Mouse (Mus musculus): ENCODE data around the gene Fis1.
"Not testable (repeated sequence)": the region's sequence is repeated elsewhere in the genome, so short reads cannot be mapped to it uniquely, and the experiment has no call there.

Gene Fis1

DNA sequence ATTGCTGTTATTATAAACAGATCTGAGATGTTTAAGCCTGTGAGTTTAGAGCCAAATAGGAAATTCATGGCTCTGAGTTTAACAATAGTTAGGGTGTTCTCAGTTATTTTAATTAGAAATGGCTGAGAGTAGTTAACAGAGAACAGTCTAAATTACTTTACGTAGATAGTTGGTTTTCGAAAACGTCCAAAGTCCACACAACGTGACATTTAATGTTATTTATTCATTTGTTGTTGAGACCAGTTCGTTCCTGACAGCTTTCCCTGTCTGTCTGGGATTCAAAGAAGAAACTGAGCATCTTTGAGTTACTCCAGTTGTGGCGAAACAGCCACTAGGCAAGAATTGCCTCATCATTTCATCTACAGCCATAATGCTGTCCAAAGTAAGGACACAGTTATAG is 13.0 kb upstream of the Fis1 start:
- DNase-seq (ENCODE audit: extremely low read depth, insufficient read length, low spot score) = not testable (repeated sequence)

DNA sequence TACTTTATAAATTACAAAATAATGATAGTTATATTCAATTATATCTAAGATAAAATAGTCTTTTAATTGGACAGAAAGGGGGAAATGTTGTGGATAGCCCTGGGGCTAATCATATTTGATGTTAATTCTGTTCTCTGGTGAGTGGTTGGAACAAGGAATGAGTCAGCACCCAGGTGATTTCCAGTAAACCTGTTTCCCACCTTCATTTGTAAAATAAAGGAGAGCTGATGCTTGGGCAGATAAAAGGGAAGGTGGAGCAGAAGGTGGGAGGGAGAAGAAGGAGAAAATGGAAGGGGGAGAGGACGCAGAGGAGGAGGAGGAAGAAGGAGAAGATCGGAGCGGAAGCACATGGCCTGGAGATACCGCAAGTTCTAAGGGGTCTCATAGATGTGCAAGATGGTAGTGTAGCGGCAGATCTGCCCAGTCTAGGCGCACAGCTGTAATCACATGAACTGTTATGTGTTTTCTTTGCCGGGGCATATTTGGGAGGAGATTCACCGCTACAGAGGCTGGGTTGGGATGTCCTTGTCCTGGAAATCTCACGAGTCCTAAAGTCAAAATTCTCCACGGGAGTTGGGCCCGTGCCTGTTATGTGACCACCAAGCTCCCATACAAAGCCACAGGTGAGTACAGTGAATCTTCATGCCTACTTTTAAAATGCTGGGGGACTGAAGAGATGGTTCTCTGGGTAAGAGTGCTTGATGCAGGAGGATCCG is 12.1 kb upstream of the Fis1 start:
- DNase-seq (ENCODE audit: extremely low read depth, insufficient read length, low spot score) = no peak

DNA sequence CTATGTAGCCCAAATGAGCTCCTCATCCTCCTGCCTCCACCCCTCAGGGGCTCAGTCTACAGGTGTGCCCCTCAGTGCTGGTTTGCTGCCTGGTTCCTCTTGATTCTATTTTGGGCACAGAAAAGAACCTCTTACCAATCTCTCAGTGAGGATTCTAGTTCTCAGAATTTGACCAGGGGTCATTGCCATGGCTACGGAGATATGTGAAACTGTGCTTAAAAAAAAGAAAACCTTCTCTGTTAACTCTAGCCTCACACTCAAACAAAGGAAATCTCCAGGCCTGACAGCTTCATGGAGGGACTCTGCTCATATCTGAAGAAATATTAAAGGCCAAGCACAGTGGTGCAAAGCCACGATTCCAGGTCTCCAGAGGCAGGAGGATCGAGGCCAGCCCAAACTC is 10.3 kb upstream of the Fis1 start:
- DNase-seq (ENCODE audit: extremely low read depth, insufficient read length, low spot score) = no peak

DNA sequence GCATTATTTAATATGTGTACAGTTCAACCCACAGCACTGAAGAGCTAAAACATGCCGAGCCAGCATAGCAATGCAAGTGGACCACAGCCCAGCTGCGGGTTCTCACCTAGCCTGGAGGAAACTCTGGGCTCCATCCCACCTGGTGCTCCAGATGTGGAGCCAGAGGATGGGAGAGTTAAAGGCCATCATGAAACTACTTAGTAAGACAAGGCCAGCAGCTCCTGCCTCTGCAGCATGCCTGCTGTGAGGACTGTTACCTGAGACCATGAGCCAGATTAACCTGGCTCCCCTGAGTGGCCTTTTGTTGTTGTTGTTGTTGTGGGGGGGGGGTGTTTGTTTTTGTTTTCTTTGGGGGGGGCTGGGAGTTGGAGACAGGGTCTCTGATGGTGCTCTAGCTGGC is 9.7 kb upstream of the Fis1 start:
- DNase-seq (ENCODE audit: extremely low read depth, insufficient read length, low spot score) = no peak

DNA sequence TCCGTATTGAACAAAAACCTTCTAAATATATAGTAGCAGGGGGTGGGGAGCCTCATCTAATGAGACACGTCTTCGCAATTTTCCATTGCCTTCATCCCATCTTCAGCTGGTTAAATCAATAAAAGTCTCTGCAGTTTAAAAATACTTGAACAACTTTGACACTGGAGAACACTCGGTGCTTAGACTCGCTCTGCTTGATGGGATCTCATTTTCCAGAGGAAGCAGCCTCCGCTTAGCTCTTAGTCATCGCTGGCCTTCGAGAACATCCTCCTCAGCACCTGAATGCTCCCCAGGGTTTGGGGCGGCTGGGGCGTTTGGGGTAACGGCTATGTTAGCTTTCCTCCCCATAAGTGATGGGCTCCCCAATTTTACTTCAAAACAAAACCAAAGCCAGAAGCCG is 8.0 kb upstream of the Fis1 start:
- DNase-seq (ENCODE audit: extremely low read depth, insufficient read length, low spot score) = no peak

DNA sequence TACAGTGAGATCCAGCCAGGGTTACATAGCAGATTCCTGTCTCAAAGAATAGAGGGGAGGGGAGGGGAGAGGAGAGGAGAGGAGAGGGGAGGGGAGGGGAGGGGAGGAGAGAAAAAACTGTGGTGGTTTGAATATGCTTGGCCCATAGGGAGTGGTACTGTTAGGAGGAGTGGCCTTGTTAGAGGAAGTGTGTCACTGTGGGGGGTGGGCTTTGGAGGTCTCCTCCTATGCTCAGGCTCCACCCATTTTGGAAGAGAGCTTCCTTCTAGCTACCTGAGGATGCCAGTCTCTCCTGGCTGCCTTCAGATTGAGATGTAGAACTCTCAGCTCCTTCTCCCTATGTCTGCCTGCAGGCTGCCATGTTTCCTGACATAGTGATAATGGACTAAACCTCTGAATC is 5.2 kb upstream of the Fis1 start:
- DNase-seq (ENCODE audit: extremely low read depth, insufficient read length, low spot score) = no peak

DNA sequence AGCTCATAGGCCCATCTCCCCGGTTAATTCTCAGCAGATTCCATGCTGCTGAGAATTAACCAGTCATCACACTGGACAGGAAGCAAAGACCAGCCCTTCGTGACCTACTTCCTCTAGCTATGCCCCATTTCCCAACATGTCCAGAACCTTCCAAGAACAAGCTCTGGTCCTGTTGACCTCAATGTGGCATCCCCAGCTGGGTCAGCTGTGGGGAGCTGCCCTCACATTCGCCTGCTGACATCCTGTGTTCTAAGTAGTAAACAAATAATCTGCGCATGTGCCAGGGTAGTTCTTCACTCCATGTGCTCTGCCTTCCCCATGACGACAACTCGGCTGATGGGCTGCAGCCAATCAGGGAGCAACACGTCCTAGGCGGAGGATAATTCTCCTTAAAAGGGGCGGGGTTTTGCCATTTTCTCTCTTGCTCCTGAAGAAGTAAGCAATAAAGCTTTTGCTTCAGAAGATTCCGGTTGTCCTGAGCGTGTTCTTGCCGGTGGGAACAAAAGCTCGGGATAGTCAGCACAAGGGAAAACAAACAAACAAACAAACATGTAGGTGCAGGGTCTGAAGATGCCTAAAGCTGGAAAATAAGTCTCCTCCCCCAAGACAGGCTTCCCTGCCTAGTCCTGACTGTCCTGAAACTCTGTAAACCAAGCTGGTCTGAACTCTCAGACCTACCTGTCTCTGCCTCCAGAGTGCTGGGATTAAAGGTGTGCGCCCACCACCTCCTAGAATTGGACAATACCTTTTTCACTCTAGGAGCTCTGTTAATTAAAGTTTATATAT is 3.3 kb upstream of the Fis1 start:
- DNase-seq (ENCODE audit: extremely low read depth, insufficient read length, low spot score) = not testable (repeated sequence)

DNA sequence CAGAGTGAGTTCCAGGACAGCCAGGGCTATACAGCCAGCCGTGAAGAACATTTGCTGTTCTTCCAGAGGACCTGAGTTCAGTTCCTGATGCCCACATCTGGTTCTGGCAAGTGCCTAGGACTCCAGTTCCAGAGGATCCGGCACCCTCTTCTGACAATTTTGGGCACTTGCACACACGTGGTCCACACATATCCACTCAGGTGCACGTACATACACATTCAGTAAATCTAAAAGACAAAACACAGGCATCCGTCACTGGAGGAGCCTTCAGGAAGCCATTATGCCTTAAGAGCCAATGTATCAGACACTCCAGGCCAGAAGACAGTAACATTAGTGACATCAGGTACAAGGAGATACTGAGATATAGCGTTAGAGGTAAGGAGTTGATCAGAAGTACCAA is 2.6 kb upstream of the Fis1 start:
- DNase-seq (ENCODE audit: extremely low read depth, insufficient read length, low spot score) = no peak

DNA sequence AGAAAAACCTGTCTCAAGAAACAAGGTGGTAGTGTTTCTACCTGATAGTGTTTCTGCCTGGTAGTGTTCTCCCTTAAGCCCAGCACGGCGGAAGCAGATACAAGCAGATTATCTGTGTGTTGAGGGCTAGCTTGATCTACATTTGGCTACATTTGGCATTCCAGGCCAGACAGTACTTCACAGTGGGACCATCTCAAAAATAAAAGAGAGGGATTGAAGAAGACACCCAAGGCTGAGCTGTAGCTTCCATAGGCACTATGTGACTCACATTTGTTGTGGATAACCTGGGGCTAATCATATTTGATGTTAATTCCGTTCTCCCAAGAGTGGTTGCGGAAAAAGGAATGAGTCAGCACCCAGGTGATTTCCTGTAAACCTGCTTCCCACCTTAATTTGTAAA is 922 bp upstream of the Fis1 start:
- no peak for DNase-seq (ENCODE audit: extremely low read depth, insufficient read length, low spot score)

DNA sequence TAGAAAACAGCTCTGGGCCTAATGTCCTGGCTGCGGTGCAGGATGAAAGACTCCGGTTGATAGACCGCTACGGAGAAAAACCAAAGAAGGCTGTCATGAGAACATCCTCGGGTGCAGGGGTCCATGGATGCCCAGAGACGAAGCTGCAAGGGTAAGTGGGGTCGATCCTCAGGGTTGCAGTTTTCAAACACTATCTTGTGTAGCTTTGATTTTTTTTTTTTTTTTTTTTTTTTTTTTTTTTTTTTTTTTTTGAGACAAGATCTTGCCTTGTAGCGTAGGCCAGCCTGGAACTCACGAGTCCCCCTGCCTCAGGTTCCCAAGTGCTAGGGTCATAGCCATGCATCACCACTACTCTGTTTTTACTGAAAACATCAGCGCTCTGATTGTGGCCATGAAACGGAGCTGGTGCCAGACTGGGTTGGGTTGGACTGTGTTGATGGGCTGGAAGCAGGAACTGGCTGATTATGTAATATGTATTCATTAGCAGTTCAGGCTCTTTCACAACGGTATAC is 421 bp downstream of the Fis1 start:
- DNase-seq (ENCODE audit: extremely low read depth, insufficient read length, low spot score) = peak; percentile 34

DNA sequence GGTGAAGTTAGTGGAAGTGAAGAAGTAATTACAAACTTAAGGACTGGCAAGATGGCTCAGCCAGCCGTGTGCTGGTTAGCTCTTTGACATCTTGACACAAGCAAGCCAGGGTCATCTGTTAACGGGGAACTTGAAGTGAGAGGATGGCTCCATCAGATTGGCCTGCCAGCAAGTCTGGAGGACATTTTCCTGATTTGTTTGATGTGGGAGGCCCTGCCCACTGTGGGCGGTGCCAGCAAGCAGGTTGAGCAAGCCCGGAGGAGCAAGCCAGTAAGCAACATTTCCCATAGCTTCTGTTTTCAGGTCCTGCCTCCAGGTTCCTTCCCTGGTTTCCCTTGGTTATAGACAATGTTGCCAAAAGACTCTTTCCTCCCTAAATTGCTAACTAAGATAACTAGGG is 2.5 kb downstream of the Fis1 start:
- DNase-seq (ENCODE audit: extremely low read depth, insufficient read length, low spot score) = no peak

DNA sequence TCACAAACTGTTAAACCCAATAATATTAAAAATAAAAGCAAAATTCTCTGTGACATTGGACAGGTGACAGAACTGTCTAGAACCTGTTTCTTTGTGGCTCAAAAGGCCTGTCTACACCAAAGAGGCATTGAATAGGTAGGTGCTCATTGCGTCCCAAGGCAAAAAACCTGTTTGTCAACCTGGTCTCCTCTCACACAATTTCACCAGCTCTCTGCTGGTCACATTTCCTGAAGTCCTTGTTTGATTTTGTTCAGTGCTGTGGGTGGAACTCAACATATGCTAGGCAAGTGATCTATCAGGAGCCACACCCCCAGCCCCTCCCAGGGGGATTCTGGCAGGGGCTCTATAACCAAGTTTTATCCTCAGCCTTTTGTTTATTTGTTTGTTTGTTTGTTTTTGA is 4.2 kb downstream of the Fis1 start:
- DNase-seq (ENCODE audit: extremely low read depth, insufficient read length, low spot score) = no peak

DNA sequence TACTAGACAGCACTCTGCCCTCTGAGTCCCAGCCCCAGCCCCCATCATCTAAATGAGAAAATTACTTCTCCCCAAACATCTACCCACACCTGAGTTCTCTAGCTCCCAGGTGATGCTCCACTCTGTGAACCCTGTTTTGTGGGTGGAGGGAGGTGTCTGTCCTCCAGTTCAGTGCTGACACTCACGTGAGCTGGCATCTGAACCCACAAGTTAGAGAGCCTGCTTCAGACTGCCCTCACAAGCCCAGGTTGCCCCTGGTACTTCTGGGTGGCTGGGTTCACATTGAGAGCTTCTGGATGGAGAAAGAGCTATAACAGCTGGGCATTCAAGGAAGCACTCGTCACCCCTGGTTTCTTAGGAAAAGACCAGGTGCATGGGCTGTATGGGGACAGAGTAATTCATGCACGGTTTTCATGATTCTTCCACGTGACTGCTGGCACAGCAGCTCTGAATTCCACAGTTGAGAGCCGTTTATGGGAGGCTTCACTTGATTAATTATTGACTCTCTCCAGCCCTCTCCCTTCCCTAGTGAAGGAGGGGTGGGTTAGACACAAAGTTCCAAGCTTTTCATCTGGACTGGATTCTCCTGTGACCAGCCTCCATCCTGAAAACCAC is 6.0 kb downstream of the Fis1 start:
- DNase-seq (ENCODE audit: extremely low read depth, insufficient read length, low spot score) = no peak

DNA sequence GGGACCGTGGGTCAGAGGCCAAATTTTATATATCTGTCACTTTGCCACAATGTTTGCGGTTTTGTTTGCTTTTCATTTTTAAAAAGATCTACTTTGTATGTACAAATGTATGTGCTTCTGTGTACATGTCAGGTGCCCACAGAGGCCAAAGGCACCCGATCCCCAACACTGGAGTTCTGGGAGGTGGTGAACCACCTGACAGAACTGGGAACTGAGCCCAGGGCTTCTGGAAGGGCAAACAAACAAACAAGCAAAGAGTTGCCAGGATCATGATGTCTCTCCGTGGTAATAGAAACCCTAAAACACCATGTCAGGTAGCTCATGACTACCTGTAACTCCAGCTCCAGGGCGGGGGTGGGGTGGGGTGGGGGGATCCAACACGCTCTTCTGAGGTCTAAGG is 7.0 kb downstream of the Fis1 start:
- no peak for DNase-seq (ENCODE audit: extremely low read depth, insufficient read length, low spot score)

DNA sequence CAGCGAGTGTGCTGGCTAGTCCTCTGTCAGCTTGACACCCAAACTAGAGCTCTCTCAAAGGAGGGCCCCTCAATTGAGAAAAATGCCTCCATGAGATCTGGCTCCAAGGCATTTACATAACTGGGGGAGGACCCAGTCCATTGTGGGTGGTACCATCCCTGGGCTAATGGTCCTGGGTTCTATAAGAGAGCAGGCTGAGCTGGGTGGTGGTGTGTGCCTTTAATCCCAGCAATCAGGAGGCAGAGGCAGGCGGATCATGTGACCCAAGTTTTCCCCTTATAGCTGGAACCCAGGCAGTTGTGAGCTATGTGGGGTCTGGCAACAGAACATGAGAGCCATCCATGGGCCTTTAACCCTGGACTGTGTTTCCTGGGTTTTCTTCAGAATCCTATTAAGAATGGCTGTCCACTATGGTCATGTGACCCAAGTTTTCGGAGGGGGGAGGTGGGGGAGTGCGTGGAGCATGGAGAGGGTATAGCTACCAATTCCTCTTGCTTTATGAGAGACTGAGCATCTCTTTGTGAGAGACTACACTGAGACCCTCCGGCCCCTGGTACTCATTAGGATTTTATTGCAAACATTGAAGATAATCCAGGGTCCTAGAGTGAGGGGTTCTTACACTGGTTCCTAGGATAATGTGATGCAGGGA is 8.4 kb downstream of the Fis1 start:
- DNase-seq (ENCODE audit: extremely low read depth, insufficient read length, low spot score) = no peak

DNA sequence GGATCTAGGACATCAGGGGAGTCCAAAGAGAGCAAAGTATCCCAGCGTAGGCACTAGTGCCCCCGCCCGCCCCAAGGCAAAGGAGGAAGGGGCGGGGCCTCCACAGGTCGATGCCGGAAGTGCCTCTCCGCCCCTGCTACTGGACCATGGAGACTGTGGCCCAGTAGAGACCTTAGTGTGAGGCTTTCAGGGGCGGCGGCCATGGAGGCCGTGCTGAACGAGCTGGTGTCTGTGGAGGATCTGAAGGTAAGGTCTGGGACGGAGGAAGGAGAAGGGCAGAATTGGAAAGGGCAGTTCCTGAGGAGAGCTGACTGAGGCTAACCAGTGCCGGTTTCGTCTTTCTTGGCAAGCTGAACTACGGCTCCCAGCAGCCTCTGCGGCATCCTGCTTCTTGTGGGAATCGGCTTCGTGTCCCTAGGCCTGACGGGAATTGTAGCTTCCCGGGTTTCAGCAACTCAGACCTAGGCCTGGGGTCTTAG is 8.9 kb downstream of the Fis1 start:
- peak; percentile 90 for DNase-seq (ENCODE audit: extremely low read depth, insufficient read length, low spot score)

DNA sequence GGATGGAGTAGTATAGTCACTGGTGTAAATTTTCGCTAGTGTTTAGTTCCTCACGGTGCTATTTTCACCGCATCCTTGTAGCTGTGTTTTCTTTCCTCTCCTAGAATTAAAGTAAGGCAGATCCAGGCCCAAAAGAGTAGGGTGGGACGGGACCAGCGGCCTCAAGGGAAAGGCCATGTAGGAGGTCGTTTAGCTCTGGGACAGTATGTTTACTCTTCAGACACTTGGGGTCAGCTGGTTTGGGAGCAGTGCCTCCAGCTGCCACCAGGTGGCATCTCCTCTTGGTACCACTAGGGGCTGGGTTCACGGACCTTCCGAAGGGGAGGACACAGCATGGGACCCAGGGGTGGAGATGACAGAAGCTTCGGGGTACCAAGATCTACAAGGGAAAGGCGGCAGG is 9.4 kb downstream of the Fis1 start:
- DNase-seq (ENCODE audit: extremely low read depth, insufficient read length, low spot score) = peak; percentile 53

DNA sequence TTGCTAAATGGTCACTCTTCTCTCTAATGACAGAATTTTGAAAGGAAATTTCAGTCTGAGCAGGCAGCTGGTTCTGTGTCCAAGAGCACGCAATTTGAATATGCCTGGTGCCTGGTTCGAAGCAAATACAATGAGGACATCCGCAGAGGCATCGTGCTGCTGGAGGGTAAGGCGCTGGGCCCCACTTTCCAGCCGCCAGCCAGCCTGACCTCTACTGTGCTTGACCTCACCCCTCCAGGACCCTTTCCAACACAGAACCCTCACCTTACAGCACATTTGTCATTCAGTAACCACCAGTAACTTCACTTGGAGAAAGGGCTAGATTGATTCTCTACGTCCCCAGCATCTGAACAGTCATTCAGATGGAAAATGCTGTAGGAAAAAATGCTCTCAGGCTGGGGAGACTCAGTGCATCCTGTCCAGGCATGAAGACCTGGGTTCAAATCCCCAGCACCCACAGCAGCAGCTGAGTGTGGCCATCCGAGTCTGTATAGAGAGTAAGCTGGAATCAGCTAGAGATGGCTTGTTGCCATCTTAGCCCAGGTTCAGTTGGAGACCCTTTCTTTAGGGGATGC is 10.0 kb downstream of the Fis1 start:
- DNase-seq (ENCODE audit: extremely low read depth, insufficient read length, low spot score) = no peak

DNA sequence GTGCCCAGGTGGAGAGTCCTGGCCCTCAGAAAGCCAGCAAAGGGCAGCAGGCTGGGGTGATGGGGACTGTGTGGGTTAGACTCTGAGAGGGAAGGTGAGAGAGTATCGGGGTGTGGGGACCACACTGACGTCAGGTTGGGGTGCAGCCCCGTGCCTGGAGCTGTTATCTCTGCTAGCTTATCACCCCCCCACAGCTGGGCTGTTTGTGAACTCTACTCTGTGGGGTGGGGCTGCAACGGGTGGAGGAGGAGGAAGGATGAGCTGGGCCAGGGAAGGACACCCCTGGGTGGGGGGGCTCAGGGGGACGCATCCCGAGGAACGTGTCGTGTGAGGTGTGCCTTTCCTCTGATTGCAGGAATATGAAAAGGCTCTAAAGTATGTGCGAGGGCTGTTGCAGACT is 12.1 kb downstream of the Fis1 start:
- no peak for DNase-seq (ENCODE audit: extremely low read depth, insufficient read length, low spot score)

DNA sequence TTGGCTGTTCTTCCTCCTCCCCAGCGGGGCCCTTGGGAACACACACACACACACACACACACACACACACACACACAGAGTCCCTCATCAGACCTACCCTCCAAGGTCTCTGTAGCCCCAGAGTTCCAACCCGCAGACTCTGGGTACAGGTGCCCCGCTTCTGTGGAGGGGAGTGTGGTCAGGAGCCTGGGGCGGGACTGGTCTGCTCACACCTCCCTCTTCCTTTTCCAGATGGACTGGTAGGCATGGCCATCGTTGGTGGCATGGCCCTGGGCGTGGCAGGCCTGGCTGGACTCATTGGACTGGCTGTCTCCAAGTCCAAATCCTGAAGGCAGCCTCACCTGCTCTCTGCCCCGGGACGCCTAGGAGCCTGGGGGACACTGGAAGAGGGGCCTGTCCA is 12.6 kb downstream of the Fis1 start:
- no peak for DNase-seq (ENCODE audit: extremely low read depth, insufficient read length, low spot score)

DNA sequence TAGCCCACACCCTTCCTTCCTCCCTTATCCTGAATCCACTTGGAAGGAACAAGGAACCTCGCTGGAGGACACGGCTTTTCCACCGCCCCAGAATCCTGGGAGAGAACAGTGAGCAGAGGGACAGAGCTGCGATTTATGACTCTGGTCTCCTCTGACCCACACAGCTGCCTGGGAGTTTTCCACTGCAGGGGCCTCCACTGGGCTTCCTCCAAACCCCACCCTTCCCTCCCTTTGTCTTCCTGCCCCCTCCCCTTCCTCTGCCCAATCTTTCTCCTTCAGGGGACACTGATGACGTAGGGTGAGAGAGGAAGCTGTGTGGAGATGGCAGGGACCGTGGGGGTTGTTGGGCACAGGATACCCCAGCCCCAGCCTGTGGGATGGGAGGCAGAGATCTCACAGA is 13.3 kb downstream of the Fis1 start, which contains the start of gene Cldn15:
TSS of gene Cldn15 (plus strand) at position 286 of the 400 bp plus-strand sequence.
- no peak for DNase-seq (ENCODE audit: extremely low read depth, insufficient read length, low spot score)
